ENCODE assay signal across 9 mouse cellular contexts in the genomic region with DNA sequence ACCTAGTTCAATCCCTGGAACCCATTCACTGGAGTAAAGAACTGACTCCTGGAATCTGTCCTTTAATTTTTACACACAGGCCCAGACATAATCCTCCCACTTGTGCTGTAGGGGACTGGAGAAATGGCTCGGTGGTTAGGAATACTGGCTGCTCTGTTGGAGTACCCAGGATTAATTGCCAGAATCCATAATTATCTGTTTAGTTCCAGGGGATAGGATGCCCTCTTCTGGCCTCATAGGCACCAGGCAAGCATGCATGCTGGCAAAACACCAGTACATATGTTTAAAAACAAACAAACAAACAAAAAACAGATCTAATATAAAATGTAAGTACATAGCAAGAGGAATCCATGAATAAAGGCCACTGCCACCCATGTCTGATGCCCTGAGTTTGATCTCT. TPM values are rescaled to one million over a fixed set of nuclear protein-coding genes. Genes with fewer than 3 reads are reported as not detected.
DNase-seq lines count a peak whose midpoint lies in the region; ATAC-seq lines count a peak whose summit lies in the region.
"Had no signal": no experiment of that assay in that cellular context is flagged by ENCODE, and none has a peak within 500 bp of the region (broad histone marks: within the 10 kb centered on the region; RNA-seq: fewer than 3 reads in every experiment).

No protein-coding gene starts in this region.

- H3K27ac ChIP-seq in kidney, embryonic 15.5 days, result no peak overlapping the region
- no peak overlapping the region for H3K27ac ChIP-seq in midbrain, embryonic 14.5 days (replicated peaks; ENCODE audit: low read depth, low read length)
- H3K27ac ChIP-seq in midbrain, embryonic 15.5 days, result no peak overlapping the region

- H3K36me3 ChIP-seq in kidney, embryonic 15.5 days, result 0 out of 2 replicates have a peak, but pooled peaks cover 3% of the 10 kb centered on the region
- peaks cover 13% of the 10 kb centered on the region; the same call in 1 of the 2 replicates for H3K36me3 ChIP-seq in midbrain, embryonic 14.5 days (ENCODE audit: control insufficient read depth, insufficient read depth, low read length)
- peaks cover 2% of the 10 kb centered on the region for H3K36me3 ChIP-seq in midbrain, embryonic 15.5 days (replicated peaks)

- H3K9me3 ChIP-seq in kidney, embryonic 15.5 days (replicated peaks), result no peaks in the 10 kb centered on the region
- H3K9me3 ChIP-seq in midbrain, embryonic 14.5 days (ENCODE audit: control insufficient read depth, low read length), result no peaks in the 10 kb centered on the region
- H3K9me3 ChIP-seq in midbrain, embryonic 15.5 days, result no peaks in the 10 kb centered on the region

- H3K4me3 ChIP-seq in kidney, embryonic 15.5 days (replicated peaks), result no peak overlapping the region
- H3K4me3 ChIP-seq in midbrain, embryonic 14.5 days (replicated peaks; ENCODE audit: low read depth, low read length), result no peak overlapping the region
- H3K4me3 ChIP-seq in midbrain, embryonic 15.5 days, result no peak overlapping the region

- no peak overlapping the region for H3K4me2 ChIP-seq in kidney, embryonic 15.5 days
- H3K4me2 ChIP-seq in midbrain, embryonic 14.5 days (ENCODE audit: low read length), result no peak overlapping the region
- no peak overlapping the region for H3K4me2 ChIP-seq in midbrain, embryonic 15.5 days

- no peaks in the 10 kb centered on the region for H3K4me1 ChIP-seq in kidney, embryonic 15.5 days
- H3K4me1 ChIP-seq in midbrain, embryonic 14.5 days (ENCODE audit: control insufficient read depth, insufficient read depth, low read length), result no peaks in the 10 kb centered on the region
- H3K4me1 ChIP-seq in midbrain, embryonic 15.5 days, result no peaks in the 10 kb centered on the region; the same call in 1 of the 2 replicates

- no peak overlapping the region for H3K9ac ChIP-seq in kidney, embryonic 15.5 days
- H3K9ac ChIP-seq in midbrain, embryonic 14.5 days (replicated peaks; ENCODE audit: low read length), result no peak overlapping the region
- H3K9ac ChIP-seq in midbrain, embryonic 15.5 days, result no peak overlapping the region

- peak; percentile 23 for DNase-seq in cerebellum, postnatal 10 days
- DNase-seq in cerebellum, postnatal 4 days (ENCODE audit: low spot score in 2 of 2), result no peak
- DNase-seq in kidney, adult 18-20 months, result peak; percentile 18
- DNase-seq in midbrain, embryonic 14.5 days, result peak; percentile 56
- peak; percentile 46 for DNase-seq in retina, postnatal 1 day
- DNase-seq in left cerebral cortex, postnatal 36 days (ENCODE audit: low spot score in 2 of 2), result no peak
- DNase-seq: lung, postnatal 4 days had no signal

- 17% methylated on average over 1 of the region's 1 CpGs for WGBS in kidney, embryonic 15.5 days
- 12% methylated on average over 1 of the region's 1 CpGs for WGBS in midbrain, embryonic 14.5 days
- WGBS in midbrain, embryonic 15.5 days, result 2% methylated on average over 1 of the region's 1 CpGs

- no peaks in the 10 kb centered on the region for H3K27me3 ChIP-seq in kidney, embryonic 15.5 days
- no peaks in the 10 kb centered on the region for H3K27me3 ChIP-seq in midbrain, embryonic 14.5 days (ENCODE audit: control insufficient read depth, insufficient read depth, low read length)
- no peaks in the 10 kb centered on the region for H3K27me3 ChIP-seq in midbrain, embryonic 15.5 days (replicated peaks)

- ATAC-seq in kidney, embryonic 15.5 days (replicated peaks; ENCODE audit: low FRiP score), result no peak
- no peak for ATAC-seq in midbrain, embryonic 14.5 days (ENCODE audit: low FRiP score, low TSS enrichment)
- no peak for ATAC-seq in midbrain, embryonic 15.5 days (replicated peaks)

- intact Hi-C loops in left cerebral cortex, postnatal 36 days (cut with DNase I), result loop anchor here (5.0 kb wide), 1 partner anchor 174 kb away; no protein-coding TSS in a partner anchor

RNA-seq across cellular contexts. Expression of gene Lpar6, which starts 43.3 kb away (rescaled TPM):
- polyA plus RNA-seq in kidney, embryonic 15.5 days (2015; fragmentation: Nextera tagmentation; extraction: Ambion mirVana), result 15.3 and 15.9 TPM in 2 replicates
- 3.3 and 5.7 TPM in 2 replicates for polyA plus RNA-seq in midbrain, embryonic 14.5 days (2014; fragmentation: Nextera tagmentation; extraction: Ambion mirVana)
- polyA plus RNA-seq in midbrain, embryonic 15.5 days (2015; fragmentation: Nextera tagmentation; extraction: Ambion mirVana), result 3.6 and 4.1 TPM in 2 replicates
- 1 to 10 TPM; 1.3 to 1.6 TPM for total RNA-seq in left cerebral cortex, postnatal 36 days (2021)

RNA-seq across cellular contexts. Expression of gene Rb1, which starts 44.6 kb away (rescaled TPM):
- 16.2 and 19.5 TPM in 2 replicates for polyA plus RNA-seq in kidney, embryonic 15.5 days (2015; fragmentation: Nextera tagmentation; extraction: Ambion mirVana)
- polyA plus RNA-seq in midbrain, embryonic 14.5 days (2014; fragmentation: Nextera tagmentation; extraction: Ambion mirVana), result 36.3 and 36.4 TPM in 2 replicates
- polyA plus RNA-seq in midbrain, embryonic 15.5 days (2015; fragmentation: Nextera tagmentation; extraction: Ambion mirVana), result 28.0 and 30.2 TPM in 2 replicates
- 10 to 100 TPM; 27.4 to 33.2 TPM for total RNA-seq in left cerebral cortex, postnatal 36 days (2021)

Comparison
In these comparisons a context has a peak if more than half of its experiments do, and no peak if none do; other contexts are left out.
1. DNase-seq: peak in cerebellum, postnatal 10 days (2 of 2), kidney, adult 18-20 months (single experiment), midbrain, embryonic 14.5 days (single experiment) and retina, postnatal 1 day (single experiment); none in cerebellum, postnatal 4 days (0 of 2) and left cerebral cortex, postnatal 36 days (0 of 2).